Mouse (Mus musculus) intestine, postnatal 0 days (tissue): ENCODE data around the gene Lamtor2. TPM values are rescaled to one million over a fixed set of nuclear protein-coding genes. Genes with fewer than 3 reads are reported as not detected.

Source experiments
- ATAC-seq: fragments of 200-750 bp; cut with Nextera tagmentation; 2 replicates; pipeline ENCODE4 v1.8.0; 2017; ENCODE audit warnings: mild to moderate bottlenecking, moderate TSS enrichment, moderate library complexity
- H3K27ac ChIP-seq: fragments of 300-500 bp; sonication (generic); 2 replicates; pipeline ENCODE4 v1.5.1; 2014; ENCODE audit warnings: mild to moderate bottlenecking, low read depth, low read length, moderate library complexity
- H3K27me3 ChIP-seq: fragments of 300-500 bp; sonication (generic); replicated peaks from 2 replicates; pipeline ENCODE4 v1.6.1; 2014; ENCODE audit warnings: low read length, mixed read lengths; ENCODE audit not compliant: control insufficient read depth, insufficient read depth
- H3K36me3 ChIP-seq: fragments of 300-500 bp; sonication (generic); 2 replicates; pipeline ENCODE4 v1.6.1; 2014; ENCODE audit warnings: mild to moderate bottlenecking, moderate library complexity; ENCODE audit not compliant: control insufficient read depth, insufficient read depth
- H3K4me1 ChIP-seq: fragments of 300-500 bp; sonication (generic); replicated peaks from 2 replicates; pipeline ENCODE4 v1.6.1; 2014; ENCODE audit warnings: antibody characterized with exemption, low read length, mixed read lengths; ENCODE audit not compliant: control insufficient read depth, insufficient read depth
- H3K4me2 ChIP-seq: fragments of 300-500 bp; sonication (generic); replicated peaks from 2 replicates; pipeline ENCODE4 v1.6.1; 2014; ENCODE audit warnings: low read depth, mild to moderate bottlenecking, moderate library complexity
- H3K4me3 ChIP-seq: fragments of 300-500 bp; sonication (generic); 2 replicates; pipeline ENCODE4 v1.5.1; 2014; ENCODE audit warnings: low read depth, low read length
- H3K9ac ChIP-seq: fragments of 300-500 bp; sonication (generic); 2 replicates; pipeline ENCODE4 v1.6.1; 2014; ENCODE audit warnings: mild to moderate bottlenecking, low read depth, low read length
- H3K9me3 ChIP-seq: fragments of 300-500 bp; sonication (generic); 2 replicates; pipeline ENCODE4 v1.6.1; 2016; ENCODE audit warnings: mixed run types; ENCODE audit not compliant: control insufficient read depth
- CTCF ChIP-seq: sonication (generic); IDR thresholded peaks from 2 replicates; pipeline ENCODE4 v1.5.1; 2016; ENCODE audit warnings: low read depth, mild to moderate bottlenecking, control low read depth, antibody characterized with exemption, moderate library complexity
- WGBS: fragments of 180-500 bp; shearing (Covaris S2); extraction: QIAGEN DNeasy Blood & Tissue Kit; methylation state at CpG from one replicate; pipeline ENCODE4 v1.1.7; 2014; 5-methylcytosine and 5-hydroxymethylcytosine counted together
- polyA plus RNA-seq: library from polyadenylated mRNA; unstranded; fragments of >200 nt; fragmentation: Nextera tagmentation; extraction: Ambion mirVana; gene quantifications from 2 replicates; pipeline ENCODE4 v1.2.1, GENCODE M21; 2015

The Lamtor2 gene
- polyA plus RNA-seq, 1 experiment from 2014 or later: 171 TPM

- 0 out of 2 replicates have a peak, but pooled peaks cover 6% of the 10 kb centered on the region for H3K36me3 ChIP-seq
- ATAC-seq: 0 out of 2 replicates have a peak, but pooled peaks have one; percentile 17
- no peak overlapping the region for H3K9ac ChIP-seq
- TF ChIP-seq CTCF: no peak
- 43% methylated on average over 6 of the region's 6 CpGs for WGBS
- peak overlapping the region; percentile 46; the same call in 1 of the 2 replicates for H3K27ac ChIP-seq
- no peaks in the 10 kb centered on the region for H3K4me1 ChIP-seq
- H3K4me3 ChIP-seq: 0 out of 2 replicates have a peak overlapping the region, but pooled peaks have one; percentile 5
- no peaks in the 10 kb centered on the region for H3K27me3 ChIP-seq
- peak overlapping the region; percentile 48 for H3K4me2 ChIP-seq
- H3K9me3 ChIP-seq: no peaks in the 10 kb centered on the region
Measured at GRCm38 (mm10) chr3:88546674-88547418, 6.0 kb downstream of the Lamtor2 start.

GRCm38 (mm10) chr3:88544955-88545591 lies 7.8 kb downstream of the Lamtor2 start:
- 0 out of 2 replicates have a peak overlapping the region, but pooled peaks have one; percentile 2 for H3K4me2 ChIP-seq

GRCm38 (mm10) chr3:88544514-88544913 lies 8.4 kb downstream of the Lamtor2 start:
- Histone ChIP-seq H3K36me3 (peaks cover 17% of the 10 kb centered on the region; the same call in 1 of the 2 replicates), H3K4me3 (no peak overlapping the region), H3K4me1 (no peaks in the 10 kb centered on the region), H3K27me3 (no peaks in the 10 kb centered on the region), H3K27ac (no peak overlapping the region), H3K9me3 (no peaks in the 10 kb centered on the region), H3K9ac (no peak overlapping the region), H3K4me2 (no peak overlapping the region)
- TF ChIP-seq CTCF: peak; percentile 80
- no peak for ATAC-seq
- WGBS: 44% methylated on average over 5 of the region's 5 CpGs

More at GRCm38 (mm10) chr3:88544955-88545591, 7.8 kb downstream of the Lamtor2 start:
- no peaks in the 10 kb centered on the region for H3K9me3 ChIP-seq
- H3K27ac ChIP-seq: no peak overlapping the region
- H3K27me3 ChIP-seq: no peaks in the 10 kb centered on the region
- H3K4me3 ChIP-seq: no peak overlapping the region
- H3K4me1 ChIP-seq: no peaks in the 10 kb centered on the region
- no peak for ATAC-seq
- H3K36me3 ChIP-seq: peaks cover 17% of the 10 kb centered on the region; the same call in 1 of the 2 replicates
- no peak for TF ChIP-seq CTCF
- H3K9ac ChIP-seq: no peak overlapping the region
- WGBS: 77% methylated on average over 20 of the region's 20 CpGs

- ATAC-seq: no peak
- no peak overlapping the region for H3K4me3 ChIP-seq
- TF ChIP-seq CTCF: no peak
- no peak overlapping the region for H3K27ac ChIP-seq
- peaks cover 17% of the 10 kb centered on the region; the same call in 1 of the 2 replicates for H3K36me3 ChIP-seq
- H3K27me3 ChIP-seq: no peaks in the 10 kb centered on the region
- H3K4me1 ChIP-seq: no peaks in the 10 kb centered on the region
- H3K4me2 ChIP-seq: no peak overlapping the region
- H3K9me3 ChIP-seq: no peaks in the 10 kb centered on the region
- WGBS: 62% methylated on average over 5 of the region's 5 CpGs
- H3K9ac ChIP-seq: no peak overlapping the region
Measured at GRCm38 (mm10) chr3:88543651-88544410, 9.0 kb downstream of the Lamtor2 start.

- no peak overlapping the region for H3K9ac ChIP-seq
- no peak for ATAC-seq
- no peak overlapping the region for H3K4me3 ChIP-seq
- H3K4me2 ChIP-seq: no peak overlapping the region
- H3K27ac ChIP-seq: no peak overlapping the region
- H3K27me3 ChIP-seq: no peaks in the 10 kb centered on the region
- H3K9me3 ChIP-seq: no peaks in the 10 kb centered on the region
- H3K4me1 ChIP-seq: no peaks in the 10 kb centered on the region
- H3K36me3 ChIP-seq: peaks cover 22% of the 10 kb centered on the region
- WGBS: 84% methylated on average over 8 of the region's 8 CpGs
- TF ChIP-seq CTCF: no peak
Measured at GRCm38 (mm10) chr3:88543174-88543573, 9.7 kb downstream of the Lamtor2 start.

GRCm38 (mm10) chr3:88542486-88542885 lies 10.4 kb downstream of the Lamtor2 start:
- Histone ChIP-seq H3K4me1 (no peaks in the 10 kb centered on the region), H3K9me3 (no peaks in the 10 kb centered on the region), H3K4me3 (no peak overlapping the region), H3K4me2 (no peak overlapping the region), H3K9ac (no peak overlapping the region), H3K27ac (no peak overlapping the region), H3K27me3 (no peaks in the 10 kb centered on the region), H3K36me3 (peaks cover 26% of the 10 kb centered on the region)
- TF ChIP-seq CTCF: no peak
- ATAC-seq: no peak
- WGBS: 48% methylated on average over 4 of the region's 4 CpGs
